Mouse (Mus musculus) ovary, postnatal 14 days (tissue): ENCODE data around the gene Meis2.

Experiments
- DNase-seq: peaks from one replicate; pipeline ENCODE4 v3.0.0; 2022; ENCODE audit warnings: low spot score

The Meis2 gene

GRCm38 (mm10) chr2:116067711-116068110, 2.1 kb upstream of the Meis2 start:
- no peak for DNase-seq

GRCm38 (mm10) chr2:116067065-116067497, 1.4 kb upstream of the Meis2 start:
- peak; percentile 75 for DNase-seq

- peak; percentile 35 for DNase-seq
Observed at GRCm38 (mm10) chr2:116066057-116066941, 660 bp upstream of the Meis2 start.

GRCm38 (mm10) chr2:116065057-116065456, 582 bp downstream of the Meis2 start:
- DNase-seq: no peak

- DNase-seq: no peak
Observed at GRCm38 (mm10) chr2:116064521-116064920, 1.1 kb downstream of the Meis2 start.

- peak; percentile 33 for DNase-seq
Observed at GRCm38 (mm10) chr2:116063819-116064293, 1.8 kb downstream of the Meis2 start.

GRCm38 (mm10) chr2:116062761-116063441, 2.7 kb downstream of the Meis2 start:
- no peak for DNase-seq

GRCm38 (mm10) chr2:116062251-116062651, 3.4 kb downstream of the Meis2 start:
- no peak for DNase-seq

- no peak for DNase-seq
Observed at GRCm38 (mm10) chr2:116061401-116062021, 4.1 kb downstream of the Meis2 start.

GRCm38 (mm10) chr2:116060701-116061400, 4.8 kb downstream of the Meis2 start:
- DNase-seq: no peak

GRCm38 (mm10) chr2:116060210-116060609, 5.4 kb downstream of the Meis2 start:
- no peak for DNase-seq

- DNase-seq: no peak
Observed at GRCm38 (mm10) chr2:116059661-116060060, 6.0 kb downstream of the Meis2 start.

- no peak for DNase-seq
Observed at GRCm38 (mm10) chr2:116059066-116059465, 6.6 kb downstream of the Meis2 start.

GRCm38 (mm10) chr2:116058511-116058910, 7.1 kb downstream of the Meis2 start:
- no peak for DNase-seq

- DNase-seq: no peak
Observed at GRCm38 (mm10) chr2:116056826-116057225, 8.8 kb downstream of the Meis2 start.

GRCm38 (mm10) chr2:116055686-116056620, 9.7 kb downstream of the Meis2 start:
- no peak for DNase-seq

- no peak for DNase-seq
Observed at GRCm38 (mm10) chr2:116053931-116054330, 11.7 kb downstream of the Meis2 start.

- no peak for DNase-seq
Observed at GRCm38 (mm10) chr2:116052688-116053421, 12.8 kb downstream of the Meis2 start.

- no peak for DNase-seq
Observed at GRCm38 (mm10) chr2:116051906-116052614, 13.6 kb downstream of the Meis2 start.
